Mouse (Mus musculus) liver, embryonic 14.5 days (tissue): ENCODE data around the gene Smim14. TPM values are rescaled to one million over a fixed set of nuclear protein-coding genes. Genes with fewer than 3 reads are reported as not detected.

Experiments used
- ATAC-seq: fragments of 200-750 bp; cut with Nextera tagmentation; 2 replicates; pipeline ENCODE4 v1.8.0; 2017; ENCODE audit warnings: moderate number of reproducible peaks, mild to moderate bottlenecking, moderate library complexity; ENCODE audit not compliant: insufficient read depth
- DNase-seq, 3 experiments: peaks; one replicate each; pipeline ENCODE4 v3.0.0-alpha.2; 2012 to 2013; ENCODE audit warnings: low read depth in 3 of 3, low spot score in 3 of 3
- H3K27ac ChIP-seq: fragments of 300-500 bp; sonication (generic); 2 replicates; pipeline ENCODE4 v1.5.1; 2014; ENCODE audit warnings: moderate library complexity, mild to moderate bottlenecking, control low read depth, inconsistent platforms
- H3K27me3 ChIP-seq: fragments of 300-500 bp; sonication (generic); 2 replicates; pipeline ENCODE4 v1.6.1; 2014; ENCODE audit warnings: mild to moderate bottlenecking, low read length, moderate library complexity; ENCODE audit not compliant: control insufficient read depth, insufficient read depth
- H3K36me3 ChIP-seq: fragments of 300-500 bp; sonication (generic); replicated peaks from 2 replicates; pipeline ENCODE4 v1.6.1; 2014; ENCODE audit warnings: low read depth; ENCODE audit not compliant: control insufficient read depth, insufficient read depth
- H3K4me1 ChIP-seq, 2 experiments: fragments of 200-500 bp in 1 of 2; fragments of 300-500 bp in 1 of 2; sonication (generic) in 1 of 2; replicated peaks; 2 replicates each; pipeline ENCODE4 v1.6.1; 2012 to 2014; ENCODE audit warnings: antibody characterized with exemption in 1 of 2, inconsistent platforms in 1 of 2, low read length in 1 of 2; ENCODE audit not compliant: control insufficient read depth in 2 of 2, insufficient read depth in 2 of 2
- H3K4me2 ChIP-seq: fragments of 300-500 bp; sonication (generic); 2 replicates; pipeline ENCODE4 v1.6.1; 2014; ENCODE audit warnings: low read depth, mild to moderate bottlenecking, control low read depth, moderate library complexity
- H3K4me3 ChIP-seq, 2 experiments: fragments of 200-500 bp in 1 of 2; fragments of 300-500 bp in 1 of 2; sonication (generic) in 1 of 2; 2 replicates each; pipeline ENCODE4 v1.5.1; 2012 to 2014; ENCODE audit warnings: low read depth in 2 of 2, low read length in 2 of 2, mild to moderate bottlenecking in 2 of 2, control low read depth in 1 of 2, inconsistent platforms in 1 of 2, moderate library complexity in 1 of 2; ENCODE audit not compliant: insufficient read depth in 1 of 2
- H3K9ac ChIP-seq: fragments of 300-500 bp; sonication (generic); replicated peaks from 2 replicates; pipeline ENCODE4 v1.6.1; 2014; ENCODE audit warnings: mild to moderate bottlenecking, control low read depth, moderate library complexity
- H3K9me3 ChIP-seq: fragments of 300-500 bp; sonication (generic); 2 replicates; pipeline ENCODE4 v1.6.1; 2016; ENCODE audit warnings: low read length, mixed read lengths; ENCODE audit not compliant: control insufficient read depth
- CTCF ChIP-seq: IDR thresholded peaks from 2 replicates; pipeline ENCODE4 v1.5.1; 2016; ENCODE audit warnings: antibody characterized with exemption, low read depth, control low read depth
- EP300 ChIP-seq: IDR thresholded peaks from 2 replicates; pipeline ENCODE4 v1.6.1; 2016; ENCODE audit warnings: antibody characterized with exemption, low read depth
- WGBS: fragments of 180-500 bp; shearing (Covaris S2); extraction: QIAGEN DNeasy Blood & Tissue Kit; methylation state at CpG from one replicate; pipeline ENCODE4 v1.1.7; 2014; ENCODE audit not compliant: insufficient replicate concordance; 5-methylcytosine and 5-hydroxymethylcytosine counted together
- polyA plus RNA-seq, 2 experiments: library from polyadenylated mRNA; depleted of rRNA in 1 of 2; stranded (reverse) in 1 of 2; unstranded in 1 of 2; fragments of >200 nt; fragmentation: Nextera tagmentation in 1 of 2; extraction: Ambion mirVana in 1 of 2; gene quantifications; 2 replicates each; pipeline versions ENCODE4 v1.2.1 to v1.2.3; 2012 to 2014

The Smim14 gene
- polyA plus RNA-seq, 2 experiments: 15.4 to 39.9 TPM

GRCm38 (mm10) chr5:65508395-65508794 is 28.6 kb downstream of the Smim14 start:
- H3K27me3 ChIP-seq: no peaks in the 10 kb centered on the region
- no peak overlapping the region for H3K27ac ChIP-seq
- WGBS: 76% methylated on average over 8 of the region's 8 CpGs
- no peak overlapping the region for H3K4me3 ChIP-seq
- no peak for DNase-seq
- no peak overlapping the region for H3K4me2 ChIP-seq
- ATAC-seq: no peak
- H3K9ac ChIP-seq: no peak overlapping the region
- no peak for TF ChIP-seq CTCF
- no peak for TF ChIP-seq EP300
- H3K4me1 ChIP-seq: no peaks in the 10 kb centered on the region
- no peaks in the 10 kb centered on the region for H3K36me3 ChIP-seq
- H3K9me3 ChIP-seq: no peaks in the 10 kb centered on the region

DNA sequence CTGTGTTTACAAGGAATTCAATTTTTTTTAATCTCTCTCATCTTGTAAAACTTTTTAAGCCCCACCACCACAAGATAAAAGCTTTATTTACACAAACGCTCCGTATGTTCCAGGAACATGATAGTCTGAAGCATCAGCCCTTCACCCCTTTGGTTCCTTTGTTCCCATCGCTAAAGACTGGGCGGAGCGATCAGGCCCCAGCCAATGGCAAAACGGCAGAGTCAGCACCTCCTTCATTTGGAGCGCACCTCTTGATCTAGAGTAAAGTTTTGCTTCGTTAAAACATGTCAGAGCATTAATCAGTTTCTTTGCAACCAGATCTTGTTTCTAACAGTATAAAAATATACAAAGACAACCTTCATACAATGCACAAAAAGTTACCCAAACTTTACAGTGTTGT is 31.2 kb downstream of the Smim14 start:
- ATAC-seq: no peak
- Histone ChIP-seq H3K27ac (no peak overlapping the region), H3K9ac (no peak overlapping the region), H3K4me1 (no peaks in the 10 kb centered on the region), H3K4me2 (peak overlapping the region; percentile 32), H3K36me3 (no peaks in the 10 kb centered on the region), H3K27me3 (no peaks in the 10 kb centered on the region), H3K9me3 (no peaks in the 10 kb centered on the region), H3K4me3 (no peak overlapping the region)
- TF ChIP-seq CTCF (no peak), EP300 (no peak)
- whole genome bisulfite sequencing: 11% methylated on average over 8 of the region's 8 CpGs
- no peak for DNase-seq

GRCm38 (mm10) chr5:65501407-65501806 is 35.6 kb downstream of the Smim14 start:
- H3K4me3 ChIP-seq: no peak overlapping the region
- no peaks in the 10 kb centered on the region for H3K9me3 ChIP-seq
- no peaks in the 10 kb centered on the region for H3K4me1 ChIP-seq
- no peak for ATAC-seq
- TF ChIP-seq CTCF (no peak), EP300 (no peak)
- H3K9ac ChIP-seq: no peak overlapping the region
- H3K27me3 ChIP-seq: no peaks in the 10 kb centered on the region
- 77% methylated on average over 9 of the region's 9 CpGs for WGBS
- DNase-seq: no peak
- no peak overlapping the region for H3K4me2 ChIP-seq
- H3K27ac ChIP-seq: no peak overlapping the region
- H3K36me3 ChIP-seq: no peaks in the 10 kb centered on the region

- Histone ChIP-seq H3K4me1 (no peaks in the 10 kb centered on the region), H3K27me3 (no peaks in the 10 kb centered on the region), H3K36me3 (no peaks in the 10 kb centered on the region), H3K9ac (no peak overlapping the region), H3K4me2 (no peak overlapping the region), H3K27ac (no peak overlapping the region), H3K9me3 (no peaks in the 10 kb centered on the region), H3K4me3 (no peak overlapping the region)
- no peak for DNase-seq
- 63% methylated on average over 7 of the region's 7 CpGs for WGBS
- TF ChIP-seq EP300: no peak
- TF ChIP-seq CTCF: no peak
- ATAC-seq: no peak
These were observed 36.8 kb downstream of the Smim14 start for GRCm38 (mm10) chr5:65500231-65500630.

DNA sequence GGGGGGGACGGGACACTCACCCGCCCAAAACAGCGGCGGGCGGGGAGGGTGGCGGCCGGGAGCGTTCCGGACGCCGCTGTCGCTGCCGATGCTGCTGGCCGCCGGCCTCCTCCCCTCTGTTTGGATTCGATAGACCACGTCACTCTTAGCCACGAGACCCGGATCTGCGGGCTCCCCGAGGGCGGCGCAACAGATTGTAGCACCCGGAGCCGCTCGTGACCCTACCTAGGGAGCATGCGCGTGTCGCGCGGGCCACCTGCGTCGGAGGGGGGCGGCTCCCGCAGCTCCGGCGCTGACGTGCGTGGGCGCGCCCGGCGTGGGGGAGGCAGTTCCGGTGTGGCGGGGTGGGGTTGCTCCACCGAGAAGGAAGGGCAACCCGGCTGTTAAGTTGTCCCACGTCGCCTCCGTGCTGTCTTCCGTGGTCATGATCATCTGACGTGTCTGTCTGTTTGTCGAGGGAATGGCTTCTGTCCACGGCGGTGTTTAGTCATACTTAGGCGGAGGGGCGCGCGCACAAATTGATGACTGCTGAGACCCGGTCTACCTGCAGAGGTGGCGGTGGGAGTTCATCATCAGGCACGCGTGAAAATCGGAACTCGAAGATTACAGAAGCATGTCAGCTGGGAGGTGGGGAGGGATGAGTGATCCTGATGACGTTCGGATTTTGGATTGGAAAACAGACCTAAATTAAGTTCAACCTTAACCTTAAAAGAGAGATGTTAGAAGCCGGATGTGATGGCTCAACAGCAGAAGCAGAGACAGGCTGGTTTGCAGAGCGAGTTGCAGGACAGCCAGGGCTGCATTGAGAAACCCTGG is 44.1 kb downstream of the Smim14 start, which contains the start of gene Gm43552:
Gene Gm43552, minus strand, starts transcription at position 118 of the 816 bp plus-strand sequence.
- peak within 1 kb of the TSS; percentile 51 for H3K27ac ChIP-seq
- no peaks in the 10 kb centered on the region for H3K9me3 ChIP-seq
- TF ChIP-seq CTCF: no peak
- no peak for TF ChIP-seq EP300
- ATAC-seq (peak; percentile 95), DNase-seq (peak; percentile 75 to 84 (median 79))
- no peaks in the 10 kb centered on the region for H3K27me3 ChIP-seq
- WGBS: under 1% methylated on average over 60 of the region's 69 CpGs
- H3K4me1 ChIP-seq: peaks cover 3 to 13% of the 10 kb centered on the region in 2 experiments; a peak in 2 of 4 replicates
- H3K4me3 ChIP-seq: peak within 1 kb of the TSS; percentile 80 to 90
- peak within 1 kb of the TSS; percentile 82 for H3K4me2 ChIP-seq
- H3K9ac ChIP-seq: peak within 1 kb of the TSS; percentile 75
- no peaks in the 10 kb centered on the region for H3K36me3 ChIP-seq
